Mouse (Mus musculus) heart, embryonic 10.5 days (tissue): ENCODE measurements around the gene Sh2d1b2. TPM values are rescaled to one million over a fixed set of nuclear protein-coding genes. Genes with fewer than 3 reads are reported as not detected.
A peak's percentile ranks its signal among the peaks of the same experiment; 100 is the strongest.

Experiments used
- DNase-seq: peaks from one replicate; pipeline ENCODE4 v3.0.0-alpha.2; 2017; ENCODE audit warnings: low spot score
- H3K27ac ChIP-seq: fragments of 300-500 bp; sonication (generic); 2 replicates; pipeline ENCODE4 v1.5.1; 2016; ENCODE audit warnings: mild to moderate bottlenecking
- H3K27me3 ChIP-seq: fragments of 300-500 bp; sonication (generic); 2 replicates; pipeline ENCODE4 v1.6.1; 2016; ENCODE audit warnings: mild to moderate bottlenecking; ENCODE audit not compliant: poor library complexity, insufficient read depth, severe bottlenecking
- H3K36me3 ChIP-seq: fragments of 300-500 bp; sonication (generic); 2 replicates; pipeline ENCODE4 v1.6.1; 2016; ENCODE audit warnings: mild to moderate bottlenecking, moderate library complexity
- H3K4me1 ChIP-seq: fragments of 300-500 bp; sonication (generic); 2 replicates; pipeline ENCODE4 v1.6.1; 2016; ENCODE audit warnings: mild to moderate bottlenecking
- H3K4me3 ChIP-seq: fragments of 300-500 bp; sonication (generic); 2 replicates; pipeline ENCODE4 v1.5.1; 2016; ENCODE audit warnings: mild to moderate bottlenecking, moderate library complexity
- H3K9me3 ChIP-seq: fragments of 300-500 bp; sonication (generic); 2 replicates; pipeline ENCODE4 v1.6.1; 2016; ENCODE audit warnings: mild to moderate bottlenecking, moderate library complexity
- WGBS: fragments of 180-500 bp; shearing (Covaris S2); methylation state at CpG from one replicate; pipeline ENCODE4 v1.1.7; 2016; 5-methylcytosine and 5-hydroxymethylcytosine counted together
- polyA plus RNA-seq: library from polyadenylated mRNA; unstranded; fragments of >200 nt; fragmentation: Nextera tagmentation; extraction: Ambion mirVana; gene quantifications from 2 replicates; pipeline ENCODE4 v1.2.1, GENCODE M21; 2016

Gene Sh2d1b2
- polyA plus RNA-seq, 1 experiment from 2014 or later, result not detected

GRCm38 (mm10) chr1:170293257-170293656, 60.7 kb downstream of the Sh2d1b2 start:
- Histone ChIP-seq H3K27ac (no peak overlapping the region; the same call in 1 of the 2 replicates), H3K4me3 (no peak overlapping the region), H3K9me3 (no peaks in the 10 kb centered on the region), H3K36me3 (no peaks in the 10 kb centered on the region), H3K27me3 (no peaks in the 10 kb centered on the region), H3K4me1 (peaks cover 21% of the 10 kb centered on the region)
- 60% methylated on average over 5 of the region's 5 CpGs for WGBS
- DNase-seq, result no peak

GRCm38 (mm10) chr1:170294786-170295570, 62.4 kb downstream of the Sh2d1b2 start:
- DNase-seq, result no peak
- H3K27ac ChIP-seq, result peak overlapping the region; percentile 29; the same call in 1 of the 2 replicates
- H3K4me3 ChIP-seq, result no peak overlapping the region
- H3K4me1 ChIP-seq, result peaks cover 21% of the 10 kb centered on the region
- H3K27me3 ChIP-seq, result no peaks in the 10 kb centered on the region
- no peaks in the 10 kb centered on the region for H3K36me3 ChIP-seq
- WGBS, result 59% methylated on average over 15 of the region's 15 CpGs
- H3K9me3 ChIP-seq, result no peaks in the 10 kb centered on the region

GRCm38 (mm10) chr1:170299496-170299895, 66.9 kb downstream of the Sh2d1b2 start:
- Histone ChIP-seq H3K4me3 (no peak overlapping the region), H3K27ac (no peak overlapping the region), H3K4me1 (peaks cover 23% of the 10 kb centered on the region), H3K27me3 (no peaks in the 10 kb centered on the region), H3K9me3 (no peaks in the 10 kb centered on the region), H3K36me3 (peaks cover 15% of the 10 kb centered on the region; the same call in 1 of the 2 replicates)
- DNase-seq, result no peak
- WGBS, result 67% methylated on average over 4 of the region's 4 CpGs

GRCm38 (mm10) chr1:170301686-170302085, 69.1 kb downstream of the Sh2d1b2 start:
- Histone ChIP-seq H3K9me3 (no peaks in the 10 kb centered on the region), H3K36me3 (peaks cover 21% of the 10 kb centered on the region), H3K27me3 (no peaks in the 10 kb centered on the region), H3K27ac (no peak overlapping the region), H3K4me1 (peaks cover 9% of the 10 kb centered on the region), H3K4me3 (no peak overlapping the region)
- peak; percentile 66 for DNase-seq
- 94% methylated on average over 9 of the region's 9 CpGs for WGBS

- H3K9me3 ChIP-seq, result no peaks in the 10 kb centered on the region
- H3K4me3 ChIP-seq, result no peak overlapping the region
- WGBS, result 81% methylated on average over 6 of the region's 6 CpGs
- no peak overlapping the region for H3K27ac ChIP-seq
- H3K4me1 ChIP-seq, result peaks cover 9% of the 10 kb centered on the region
- DNase-seq, result peak; percentile 56
- H3K27me3 ChIP-seq, result no peaks in the 10 kb centered on the region
- H3K36me3 ChIP-seq, result peaks cover 21% of the 10 kb centered on the region
Observed at GRCm38 (mm10) chr1:170302456-170302855, 69.9 kb downstream of the Sh2d1b2 start.

- Histone ChIP-seq H3K27me3 (no peaks in the 10 kb centered on the region), H3K4me1 (peaks cover 9% of the 10 kb centered on the region), H3K27ac (no peak overlapping the region), H3K4me3 (no peak overlapping the region), H3K9me3 (no peaks in the 10 kb centered on the region), H3K36me3 (peaks cover 21% of the 10 kb centered on the region)
- DNase-seq, result peak; percentile 66
- 60% methylated on average over 6 of the region's 6 CpGs for WGBS
Observed at GRCm38 (mm10) chr1:170303103-170303502, 70.6 kb downstream of the Sh2d1b2 start.

Other genes with a start within 250 kb of the Sh2d1b2 start
- 6.7 and 21.0 TPM in 2 replicates for gene Ddr2, start 122.0 kb upstream of the Sh2d1b2 start, polyA plus RNA-seq
- 63.0 and 67.4 TPM in 2 replicates for gene Uap1, start 57.8 kb upstream of the Sh2d1b2 start, polyA plus RNA-seq
- gene Uhmk1, start 17.4 kb upstream of the Sh2d1b2 start, polyA plus RNA-seq, result 8.6 and 10.5 TPM in 2 replicates
- gene Sh2d1b1, start 44.6 kb downstream of the Sh2d1b2 start, polyA plus RNA-seq, result 0.10 TPM in 1 of 2 replicates, not detected in the other
- gene Gm7694, start 73.6 kb downstream of the Sh2d1b2 start, polyA plus RNA-seq, result 8.1 and 9.0 TPM in 2 replicates
- gene Spata46, start 76.1 kb downstream of the Sh2d1b2 start, polyA plus RNA-seq, result 2.0 and 3.6 TPM in 2 replicates